Mouse (Mus musculus) thymus, postnatal 0 days (tissue): ENCODE measurements around the gene Ptprn2. TPM values are rescaled to one million over a fixed set of nuclear protein-coding genes. Genes with fewer than 3 reads are reported as not detected.

Experiments used
- DNase-seq: peaks from one replicate; pipeline ENCODE4 v3.0.0-alpha.2; 2015; ENCODE audit warnings: low spot score
- polyA plus RNA-seq: library from polyadenylated mRNA; unstranded; fragments of >200 nt; fragmentation: Nextera tagmentation; extraction: Ambion mirVana; gene quantifications from 2 replicates; pipeline ENCODE4 v1.2.1, GENCODE M21; 2015

Gene Ptprn2
- polyA plus RNA-seq, 1 experiment from 2014 or later = 0.14 TPM

GRCm38 (mm10) chr12:117047384-117048251, 562.1 kb downstream of the Ptprn2 start:
- DNase-seq = no peak

- no peak for DNase-seq
These were observed 564.3 kb downstream of the Ptprn2 start for GRCm38 (mm10) chr12:117049829-117050228.

- DNase-seq = no peak
These were observed 567.8 kb downstream of the Ptprn2 start for GRCm38 (mm10) chr12:117053223-117053850.

GRCm38 (mm10) chr12:117053851-117054769, 568.6 kb downstream of the Ptprn2 start:
- DNase-seq = no peak

- DNase-seq = no peak
These were observed 569.5 kb downstream of the Ptprn2 start for GRCm38 (mm10) chr12:117054925-117055570.

GRCm38 (mm10) chr12:117058184-117058958, 572.9 kb downstream of the Ptprn2 start:
- no peak for DNase-seq

GRCm38 (mm10) chr12:117058975-117059374, 573.5 kb downstream of the Ptprn2 start:
- no peak for DNase-seq

GRCm38 (mm10) chr12:117077664-117078063, 592.1 kb downstream of the Ptprn2 start:
- DNase-seq = no peak

- DNase-seq = no peak
These were observed 593.4 kb downstream of the Ptprn2 start for GRCm38 (mm10) chr12:117078945-117079344.

- DNase-seq = no peak
These were observed 594.2 kb downstream of the Ptprn2 start for GRCm38 (mm10) chr12:117079724-117080123.

- no peak for DNase-seq
These were observed 598.6 kb downstream of the Ptprn2 start for GRCm38 (mm10) chr12:117083856-117084701.

GRCm38 (mm10) chr12:117084702-117085409, 599.3 kb downstream of the Ptprn2 start:
- no peak for DNase-seq

- no peak for DNase-seq
These were observed 600.3 kb downstream of the Ptprn2 start for GRCm38 (mm10) chr12:117085661-117086335.

GRCm38 (mm10) chr12:117092345-117093107, 607.0 kb downstream of the Ptprn2 start:
- DNase-seq = no peak

GRCm38 (mm10) chr12:117095941-117096340, 610.4 kb downstream of the Ptprn2 start:
- DNase-seq = no peak

GRCm38 (mm10) chr12:117098295-117098694, 612.8 kb downstream of the Ptprn2 start:
- no peak for DNase-seq

GRCm38 (mm10) chr12:117106696-117107095, 621.2 kb downstream of the Ptprn2 start:
- no peak for DNase-seq
